Mouse (Mus musculus): ENCODE results near the gene Lsm7. TPM values are rescaled to one million over a fixed set of nuclear protein-coding genes. Genes with fewer than 3 reads are reported as not detected.

Lsm7 gene
- polyA plus RNA-seq, 1 experiment, result 67.0 TPM

GRCm38 (mm10) chr10:80810084-80810483, 44.9 kb downstream of the Lsm7 start:
- Histone ChIP-seq H3K27me3 (ENCODE audit: control insufficient read depth, insufficient read depth, low read length) (no peaks in the 10 kb centered on the region), H3K4me3 (ENCODE audit: control insufficient read depth, low read depth, low read length) (no peak overlapping the region), H3K27ac (ENCODE audit: control insufficient read depth, insufficient read depth, low read depth, low read length) (no peak overlapping the region), H3K4me1 (ENCODE audit: control insufficient read depth, insufficient read depth, low read length) (peaks cover 39% of the 10 kb centered on the region), H3K36me3 (ENCODE audit: control insufficient read depth, insufficient read depth, low read length) (no peaks in the 10 kb centered on the region)
- TF ChIP-seq CTCF (IDR thresholded peaks at IDR 0.05; ENCODE audit: control insufficient read depth, insufficient read depth, insufficient replicate concordance, low read depth, low read length), result no peak

- Histone ChIP-seq H3K4me1 (ENCODE audit: control insufficient read depth, insufficient read depth, low read length) (peaks cover 39% of the 10 kb centered on the region), H3K4me3 (ENCODE audit: control insufficient read depth, low read depth, low read length) (peak overlapping the region; percentile 37), H3K27me3 (ENCODE audit: control insufficient read depth, insufficient read depth, low read length) (no peaks in the 10 kb centered on the region), H3K27ac (ENCODE audit: control insufficient read depth, insufficient read depth, low read depth, low read length) (peak overlapping the region; percentile 55; the same call in 1 of the 2 replicates), H3K36me3 (ENCODE audit: control insufficient read depth, insufficient read depth, low read length) (no peaks in the 10 kb centered on the region)
- no peak for TF ChIP-seq CTCF (IDR thresholded peaks at IDR 0.05; ENCODE audit: control insufficient read depth, insufficient read depth, insufficient replicate concordance, low read depth, low read length)
- TF ChIP-seq POLR2A (IDR thresholded peaks at IDR 0.05; ENCODE audit: control insufficient read depth, low read depth, low read length), result no peak
Measured at GRCm38 (mm10) chr10:80808985-80809632, 45.9 kb downstream of the Lsm7 start.

GRCm38 (mm10) chr10:80808099-80808984, 46.7 kb downstream of the Lsm7 start:
- H3K4me1 ChIP-seq (ENCODE audit: control insufficient read depth, insufficient read depth, low read length), result peaks cover 39% of the 10 kb centered on the region
- H3K27me3 ChIP-seq (ENCODE audit: control insufficient read depth, insufficient read depth, low read length), result no peaks in the 10 kb centered on the region
- H3K4me3 ChIP-seq (ENCODE audit: control insufficient read depth, low read depth, low read length), result peak overlapping the region; percentile 37
- no peaks in the 10 kb centered on the region; the same call in 1 of the 2 replicates for H3K36me3 ChIP-seq (ENCODE audit: control insufficient read depth, insufficient read depth, low read length)
- no peak; the same call in 1 of the 2 replicates for TF ChIP-seq POLR2A (IDR thresholded peaks at IDR 0.05; ENCODE audit: control insufficient read depth, low read depth, low read length)
- TF ChIP-seq CTCF (IDR thresholded peaks at IDR 0.05; ENCODE audit: control insufficient read depth, insufficient read depth, insufficient replicate concordance, low read depth, low read length), result no peak
- H3K27ac ChIP-seq (ENCODE audit: control insufficient read depth, insufficient read depth, low read depth, low read length), result peak overlapping the region; percentile 55

DNA sequence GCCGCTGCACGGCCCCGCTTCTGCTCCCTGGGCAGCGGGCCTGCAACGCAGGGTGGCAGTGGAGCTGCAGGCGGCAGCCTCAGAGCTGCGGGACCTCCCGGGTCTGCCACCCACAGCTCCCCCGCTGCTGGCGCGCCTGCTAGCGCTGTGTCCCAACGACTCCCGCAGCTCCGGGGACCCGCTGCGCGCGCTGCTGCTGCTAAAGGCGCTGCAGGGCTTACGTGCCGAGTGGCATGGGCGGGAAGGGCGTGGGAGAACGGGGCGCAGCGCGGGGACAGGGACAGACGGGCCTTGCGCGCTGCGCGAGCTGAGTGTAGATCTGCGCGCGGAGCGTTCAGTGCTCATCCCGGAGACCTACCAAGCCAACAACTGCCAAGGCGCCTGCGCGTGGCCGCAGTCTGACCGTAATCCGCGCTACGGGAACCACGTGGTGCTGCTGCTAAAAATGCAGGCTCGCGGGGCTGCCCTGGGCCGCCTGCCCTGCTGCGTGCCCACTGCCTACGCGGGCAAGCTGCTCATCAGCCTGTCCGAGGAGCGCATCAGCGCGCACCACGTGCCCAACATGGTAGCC, 47.9 kb downstream of the Lsm7 start:
- Histone ChIP-seq H3K4me3 (ENCODE audit: control insufficient read depth, low read depth, low read length) (peak overlapping the region; percentile 69), H3K36me3 (ENCODE audit: control insufficient read depth, insufficient read depth, low read length) (no peaks in the 10 kb centered on the region; the same call in 1 of the 2 replicates), H3K27me3 (ENCODE audit: control insufficient read depth, insufficient read depth, low read length) (no peaks in the 10 kb centered on the region), H3K27ac (ENCODE audit: control insufficient read depth, insufficient read depth, low read depth, low read length) (peak overlapping the region; percentile 58), H3K4me1 (ENCODE audit: control insufficient read depth, insufficient read depth, low read length) (peaks cover 39% of the 10 kb centered on the region)
- TF ChIP-seq POLR2A (IDR thresholded peaks at IDR 0.05; ENCODE audit: control insufficient read depth, low read depth, low read length), result no peak; the same call in 1 of the 2 replicates
- TF ChIP-seq CTCF (IDR thresholded peaks at IDR 0.05; ENCODE audit: control insufficient read depth, insufficient read depth, insufficient replicate concordance, low read depth, low read length), result no peak

DNA sequence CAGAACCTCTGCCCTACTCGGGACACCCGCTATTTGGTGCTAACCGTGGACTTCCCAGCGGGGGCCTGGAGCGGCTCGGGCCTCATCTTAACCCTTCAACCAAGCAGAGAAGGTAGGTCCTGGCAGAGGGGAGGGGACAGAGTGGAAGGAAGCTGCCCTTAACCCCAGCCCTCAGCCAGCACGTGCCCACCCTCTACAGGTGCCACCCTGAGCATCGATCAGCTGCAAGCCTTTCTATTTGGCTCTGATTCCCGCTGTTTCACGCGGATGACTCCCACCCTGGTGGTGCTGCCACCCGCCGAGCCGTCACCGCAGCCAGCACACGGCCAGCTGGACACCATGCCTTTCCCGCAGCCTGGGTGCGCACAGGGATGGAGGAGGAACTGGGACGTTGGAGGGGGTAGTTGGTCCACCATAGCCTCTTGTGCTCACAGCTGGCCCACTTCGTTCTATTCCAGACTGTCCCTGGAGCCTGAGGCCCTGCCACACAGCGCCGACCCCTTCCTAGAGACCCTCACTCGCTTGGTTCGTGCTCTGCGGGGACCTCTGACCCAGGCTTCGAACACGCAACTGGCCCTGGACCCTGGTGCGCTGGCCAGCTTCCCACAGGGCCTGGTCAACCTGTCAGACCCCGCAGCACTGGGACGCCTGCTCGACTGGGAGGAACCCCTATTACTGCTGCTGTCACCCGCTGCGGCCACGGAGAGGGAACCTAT, 48.5 kb downstream of the Lsm7 start:
- H3K36me3 ChIP-seq (ENCODE audit: control insufficient read depth, insufficient read depth, low read length), result no peaks in the 10 kb centered on the region; the same call in 1 of the 2 replicates
- no peaks in the 10 kb centered on the region for H3K27me3 ChIP-seq (ENCODE audit: control insufficient read depth, insufficient read depth, low read length)
- peak overlapping the region; percentile 58 for H3K27ac ChIP-seq (ENCODE audit: control insufficient read depth, insufficient read depth, low read depth, low read length)
- peak overlapping the region; percentile 69 for H3K4me3 ChIP-seq (ENCODE audit: control insufficient read depth, low read depth, low read length)
- TF ChIP-seq CTCF (IDR thresholded peaks at IDR 0.05; ENCODE audit: control insufficient read depth, insufficient read depth, insufficient replicate concordance, low read depth, low read length), result no peak
- TF ChIP-seq POLR2A (IDR thresholded peaks at IDR 0.05; ENCODE audit: control insufficient read depth, low read depth, low read length), result no peak; the same call in 1 of the 2 replicates
- H3K4me1 ChIP-seq (ENCODE audit: control insufficient read depth, insufficient read depth, low read length), result peaks cover 39% of the 10 kb centered on the region

DNA sequence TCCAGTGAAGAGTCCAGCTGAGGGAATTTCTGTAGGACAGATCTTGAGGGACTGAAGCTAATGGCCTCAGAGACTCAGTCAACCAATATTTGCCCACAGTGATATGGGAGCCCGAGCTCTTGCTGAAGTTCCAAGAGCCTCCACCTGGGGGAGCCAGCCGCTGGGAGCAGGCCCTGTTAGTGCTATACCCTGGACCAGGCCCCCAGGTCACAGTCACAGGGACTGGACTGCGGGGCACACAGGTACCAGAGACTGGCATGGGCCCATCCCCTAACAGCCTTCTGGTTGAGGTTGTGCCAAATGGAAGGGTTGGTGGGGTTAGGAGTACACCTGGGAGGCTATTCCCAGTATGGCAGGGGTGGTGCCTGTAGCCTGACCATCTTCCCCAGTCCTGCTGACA, 49.1 kb downstream of the Lsm7 start:
- Histone ChIP-seq H3K4me1 (ENCODE audit: control insufficient read depth, insufficient read depth, low read length) (peaks cover 39% of the 10 kb centered on the region), H3K27me3 (ENCODE audit: control insufficient read depth, insufficient read depth, low read length) (no peaks in the 10 kb centered on the region)

More for the DNA sequence above, 49.1 kb downstream of the Lsm7 start:
- TF ChIP-seq POLR2A (IDR thresholded peaks at IDR 0.05; ENCODE audit: control insufficient read depth, low read depth, low read length) (no peak), CTCF (IDR thresholded peaks at IDR 0.05; ENCODE audit: control insufficient read depth, insufficient read depth, insufficient replicate concordance, low read depth, low read length) (peak; percentile 55; the same call in 1 of the 2 replicates)
- no peaks in the 10 kb centered on the region; the same call in 1 of the 2 replicates for H3K36me3 ChIP-seq (ENCODE audit: control insufficient read depth, insufficient read depth, low read length)
- H3K4me3 ChIP-seq (ENCODE audit: control insufficient read depth, low read depth, low read length), result no peak overlapping the region
- H3K27ac ChIP-seq (ENCODE audit: control insufficient read depth, insufficient read depth, low read depth, low read length), result no peak overlapping the region

Data from testis, adult 2 months (tissue).